Mouse (Mus musculus) urinary bladder, postnatal 14 days (tissue): ENCODE results near the gene Coq4.

Experiments used
- DNase-seq: peaks from one replicate; pipeline ENCODE4 v3.0.0; 2021; ENCODE audit warnings: low spot score

Coq4 gene

DNA sequence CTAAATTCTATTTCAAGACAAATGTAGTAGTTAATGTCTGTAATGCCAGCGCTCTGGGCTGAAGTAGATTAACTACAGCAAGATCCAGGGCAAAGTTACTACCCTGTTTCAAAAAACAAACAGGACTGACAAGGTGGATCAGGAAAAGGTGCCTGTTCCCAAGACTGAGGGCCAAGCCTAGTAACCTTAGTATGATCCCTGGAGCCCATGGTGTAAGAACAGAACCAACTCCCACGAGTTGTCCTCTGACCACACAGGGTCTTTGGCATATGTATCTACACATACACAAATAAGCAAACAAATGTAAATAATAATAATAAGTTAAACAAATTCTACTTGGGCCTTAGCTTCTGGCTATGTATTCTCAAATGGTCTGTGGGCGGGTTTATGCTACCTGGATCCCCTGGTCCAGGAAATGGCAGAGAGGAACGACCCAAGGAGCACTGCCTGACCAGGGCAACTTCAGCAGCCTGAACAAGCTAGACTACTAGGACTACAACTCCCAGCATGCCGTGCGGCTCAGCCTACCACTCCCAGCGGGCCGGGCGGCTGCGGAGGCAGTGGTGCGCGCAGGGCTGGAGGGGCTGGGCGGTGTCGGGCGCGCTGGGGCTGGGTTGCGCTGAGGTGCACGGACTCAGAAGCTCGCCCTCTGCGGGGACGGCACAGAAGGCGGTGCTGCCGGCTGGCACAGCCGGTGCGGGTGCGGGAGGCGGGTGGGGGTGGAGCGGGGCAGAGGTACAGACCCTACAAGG, 15.0 kb downstream of the Coq4 start, which contains the start of gene Slc27a4:
Gene Slc27a4, plus strand, starts transcription at position 560 of the 752 bp plus-strand sequence.
- DNase-seq: peak; percentile 97

GRCm38 (mm10) chr2:29802827-29803201, 15.5 kb downstream of the Coq4 start:
- peak; percentile 21 for DNase-seq

GRCm38 (mm10) chr2:29803400-29803831, 16.1 kb downstream of the Coq4 start:
- DNase-seq: peak; percentile 38

DNA sequence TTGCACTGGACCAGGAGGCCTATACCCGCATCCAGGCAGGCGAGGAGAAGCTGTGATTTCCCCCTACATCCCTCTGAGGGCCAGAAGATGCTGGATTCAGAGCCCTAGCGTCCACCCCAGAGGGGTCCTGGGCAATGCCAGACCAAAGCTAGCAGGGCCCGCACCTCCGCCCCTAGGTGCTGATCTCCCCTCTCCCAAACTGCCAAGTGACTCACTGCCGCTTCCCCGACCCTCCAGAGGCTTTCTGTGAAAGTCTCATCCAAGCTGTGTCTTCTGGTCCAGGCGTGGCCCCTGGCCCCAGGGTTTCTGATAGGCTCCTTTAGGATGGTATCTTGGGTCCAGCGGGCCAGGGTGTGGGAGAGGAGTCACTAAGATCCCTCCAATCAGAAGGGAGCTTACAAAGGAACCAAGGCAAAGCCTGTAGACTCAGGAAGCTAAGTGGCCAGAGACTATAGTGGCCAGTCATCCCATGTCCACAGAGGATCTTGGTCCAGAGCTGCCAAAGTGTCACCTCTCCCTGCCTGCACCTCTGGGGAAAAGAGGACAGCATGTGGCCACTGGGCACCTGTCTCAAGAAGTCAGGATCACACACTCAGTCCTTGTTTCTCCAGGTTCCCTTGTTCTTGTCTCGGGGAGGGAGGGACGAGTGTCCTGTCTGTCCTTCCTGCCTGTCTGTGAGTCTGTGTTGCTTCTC, 28.5 kb downstream of the Coq4 start:
- DNase-seq: no peak

DNA sequence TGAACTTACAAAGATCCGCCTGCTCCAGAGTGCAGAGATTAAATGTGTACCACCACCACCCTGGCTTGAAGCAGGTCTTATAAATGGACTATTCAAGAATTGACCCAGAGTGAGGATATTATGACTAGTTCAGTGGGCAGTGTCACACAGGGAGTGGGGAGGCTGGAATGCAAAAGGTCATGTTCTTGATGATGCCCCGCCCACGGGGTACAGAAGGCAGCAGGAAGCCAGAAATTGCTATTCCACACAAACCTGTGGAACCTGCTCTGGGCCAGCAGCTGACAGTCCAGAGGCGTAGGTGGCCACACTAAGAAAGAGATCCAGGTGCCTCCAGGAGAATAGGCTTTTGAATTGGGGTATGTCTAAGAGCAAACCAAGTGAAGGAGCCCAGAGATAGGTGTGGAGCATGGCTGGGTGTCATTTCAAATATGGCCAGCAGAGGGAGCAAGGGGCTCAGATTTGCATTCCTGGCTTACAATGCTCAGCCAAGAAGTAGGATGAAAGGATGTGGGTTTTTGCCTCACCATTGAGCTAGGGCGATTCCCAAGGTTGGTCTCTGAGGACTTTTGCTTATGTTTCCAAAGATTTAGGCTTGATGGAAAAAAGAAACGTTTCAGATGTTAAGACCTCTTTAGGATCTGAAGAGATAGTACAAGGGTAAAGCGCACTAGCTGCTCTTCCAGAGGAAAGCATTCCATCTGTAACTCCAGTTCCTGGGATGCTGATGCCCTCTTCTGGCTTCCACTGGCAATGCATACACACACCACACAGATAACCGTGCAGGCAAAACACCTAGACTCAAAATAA, 30.3 kb downstream of the Coq4 start:
- DNase-seq: peak; percentile 84

- no peak for DNase-seq
These were observed 32.1 kb downstream of the Coq4 start for GRCm38 (mm10) chr2:29819363-29819762.

DNA sequence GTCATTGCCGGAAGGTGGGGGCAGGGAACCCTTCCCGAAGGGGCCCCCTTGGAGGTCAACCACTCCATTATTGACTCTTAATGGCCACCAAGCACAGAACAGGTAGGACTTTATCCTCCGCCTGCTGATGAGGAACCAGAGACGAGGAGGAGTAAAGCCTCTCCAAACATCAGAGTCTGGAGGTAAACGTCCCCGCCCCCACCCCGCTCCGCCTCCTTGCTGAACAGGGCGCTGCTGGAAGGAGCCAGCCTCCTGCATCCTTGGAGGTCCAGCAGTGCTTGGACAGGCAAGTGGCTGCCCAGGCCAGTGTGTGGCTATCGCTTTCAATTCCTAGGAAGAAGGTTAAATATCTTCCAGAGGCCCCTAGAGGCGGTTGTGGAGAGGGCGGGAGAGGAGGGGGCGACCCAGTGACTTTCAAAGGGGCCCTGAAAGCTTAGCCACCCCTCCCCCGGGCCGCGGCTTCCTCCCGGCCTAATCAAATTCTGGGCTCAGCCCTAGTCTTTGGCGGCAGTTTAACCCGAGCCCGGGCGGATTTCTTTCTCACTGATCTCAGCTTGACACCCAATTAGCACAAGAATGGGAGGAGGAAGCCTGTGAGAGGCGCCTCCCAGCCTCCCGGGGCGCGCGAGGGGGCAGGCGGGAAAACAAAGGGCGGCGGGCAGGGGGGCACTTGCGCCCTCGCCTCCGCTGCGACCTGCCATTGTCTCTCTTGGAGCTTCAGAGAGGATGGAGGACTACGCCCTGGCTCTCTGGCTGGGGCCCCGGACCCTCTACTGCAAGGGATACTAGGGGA, 32.9 kb downstream of the Coq4 start, which contains the start of gene Urm1:
Gene Urm1, plus strand, starts transcription at position 51 of the 793 bp plus-strand sequence.
- peak; percentile 65 for DNase-seq

- no peak for DNase-seq
These were observed 39.1 kb downstream of the Coq4 start for GRCm38 (mm10) chr2:29826318-29826925.

- DNase-seq: peak; percentile 96
These were observed 39.8 kb downstream of the Coq4 start for GRCm38 (mm10) chr2:29826926-29827708.

DNA sequence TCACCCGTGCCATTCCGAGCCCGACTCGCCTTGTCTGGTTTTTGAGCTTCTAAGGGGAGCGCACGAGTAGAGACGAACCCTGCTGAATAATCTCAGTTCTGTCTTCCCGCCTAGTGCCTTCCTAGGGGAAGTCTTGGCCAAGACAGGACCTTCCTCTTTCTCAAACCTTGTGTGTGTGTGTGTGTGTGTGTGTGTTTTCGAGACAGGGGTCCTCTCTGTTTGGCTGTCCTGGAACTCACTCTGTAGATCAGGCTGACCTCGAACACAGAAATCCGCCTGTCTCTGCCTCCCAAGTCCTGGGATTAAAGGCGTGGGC, 40.4 kb downstream of the Coq4 start:
- no peak for DNase-seq

DNA sequence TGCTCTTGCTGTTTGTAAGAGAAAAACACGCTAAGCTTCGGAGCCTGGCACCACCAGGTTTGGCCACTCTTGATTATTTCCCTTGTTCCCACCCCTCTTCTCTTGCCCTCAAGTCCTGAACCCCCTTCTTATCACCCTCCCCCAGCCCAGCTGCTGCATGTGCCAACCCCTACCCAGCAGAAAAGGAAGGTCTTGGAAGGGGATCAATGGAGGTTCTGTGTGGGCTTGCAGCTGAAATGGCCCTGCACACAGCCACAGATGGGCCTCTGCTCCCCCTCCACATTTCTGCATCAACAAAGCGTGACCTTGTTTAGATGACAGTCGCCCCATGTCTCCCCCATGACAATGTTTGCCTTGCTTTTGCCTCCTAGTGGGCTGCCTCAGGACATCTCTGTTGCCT, 43.8 kb downstream of the Coq4 start:
- no peak for DNase-seq

GRCm38 (mm10) chr2:29833796-29834195, 46.5 kb downstream of the Coq4 start:
- DNase-seq: no peak

- DNase-seq: no peak
These were observed 48.2 kb downstream of the Coq4 start for GRCm38 (mm10) chr2:29835391-29835899.

DNA sequence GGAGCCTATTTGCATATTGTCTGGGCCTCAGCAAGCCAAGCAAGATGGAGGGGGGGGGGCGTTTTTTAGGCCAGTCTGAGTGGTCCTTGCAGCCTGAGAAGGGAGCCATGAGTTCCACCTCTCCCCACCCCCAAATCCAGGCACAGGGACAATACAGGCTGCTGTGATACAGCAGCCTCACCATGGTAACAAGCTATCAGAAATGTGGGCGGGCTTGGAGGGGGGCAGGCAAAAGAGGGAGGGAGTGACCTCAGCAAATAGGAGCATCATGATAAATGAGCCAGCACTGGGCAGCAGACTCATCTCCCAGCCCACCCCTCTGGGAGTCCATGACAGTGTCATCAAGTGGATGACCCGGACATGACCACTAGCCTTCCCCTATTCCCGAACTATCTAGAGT, 52.2 kb downstream of the Coq4 start:
- no peak for DNase-seq

- no peak for DNase-seq
These were observed 56.2 kb downstream of the Coq4 start for GRCm38 (mm10) chr2:29843231-29844105.

DNA sequence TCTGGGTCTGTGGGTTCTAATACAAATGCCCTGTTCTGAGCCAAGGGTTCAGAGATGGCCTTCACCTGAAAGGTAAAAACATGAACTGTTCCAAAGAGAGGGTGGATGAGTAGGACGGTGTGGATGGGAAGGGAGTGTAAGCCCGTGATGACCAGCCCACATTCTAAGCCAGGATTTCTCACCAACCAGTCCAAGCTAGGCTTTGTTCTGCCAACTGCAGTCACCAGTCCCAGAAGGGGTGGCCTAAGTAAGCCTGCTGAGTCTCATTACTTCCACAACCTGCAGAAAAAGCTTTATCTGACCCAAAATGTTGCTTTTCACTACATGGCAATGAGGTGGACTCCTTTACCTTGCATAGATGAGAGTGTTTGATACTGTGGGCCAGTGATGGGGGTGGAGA, 56.8 kb downstream of the Coq4 start:
- no peak for DNase-seq

- no peak for DNase-seq
These were observed 57.4 kb downstream of the Coq4 start for GRCm38 (mm10) chr2:29844661-29845060.

DNA sequence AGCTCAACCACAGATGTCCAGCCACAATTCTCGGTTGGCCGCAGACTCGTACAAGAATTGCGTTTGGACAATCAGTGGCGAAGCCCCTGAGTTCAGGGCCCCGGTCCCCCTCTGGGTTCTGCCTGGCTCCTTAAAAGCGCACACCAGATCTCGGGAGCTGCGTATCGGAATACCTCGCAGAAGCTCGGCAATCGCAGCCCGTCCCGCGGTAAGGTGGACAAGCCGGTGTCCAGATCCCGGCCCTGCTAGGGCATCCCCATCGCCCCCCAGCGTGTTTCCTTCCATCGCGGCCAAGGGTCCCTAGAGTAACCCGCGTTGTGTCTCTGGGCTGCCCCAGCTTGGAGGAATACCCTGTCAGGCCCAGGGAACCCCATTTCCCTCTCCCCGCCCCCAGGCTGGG, 58.3 kb downstream of the Coq4 start:
- no peak for DNase-seq

GRCm38 (mm10) chr2:29846061-29846853, 59.0 kb downstream of the Coq4 start:
- DNase-seq: no peak
